Mouse (Mus musculus): ENCODE data around the gene F13a1. TPM values are rescaled to one million over a fixed set of nuclear protein-coding genes. Genes with fewer than 3 reads are reported as not detected.
A peak's percentile ranks its signal among the peaks of the same experiment; 100 is the strongest.

F13a1 gene
- polyA plus RNA-seq, 1 experiment = 30.4 TPM

- TF ChIP-seq FLI1 (IDR thresholded peaks at IDR 0.05; ENCODE audit: low read length) = no peak
- no peak for TF ChIP-seq GATA1 (IDR thresholded peaks at IDR 0.05; ENCODE audit: borderline replicate concordance, low read length)
- no peaks in the 10 kb centered on the region for H3K27me3 ChIP-seq (replicated peaks)
These were observed 5.0 kb downstream of the F13a1 start for GRCm38 (mm10) chr13:37045005-37045404.

GRCm38 (mm10) chr13:37034745-37035144 is 15.3 kb downstream of the F13a1 start:
- peaks cover 52% of the 10 kb centered on the region for H3K4me1 ChIP-seq
- H3K9me3 ChIP-seq = no peaks in the 10 kb centered on the region
- no peak overlapping the region for H3K4me3 ChIP-seq (replicated peaks)
- H3K36me3 ChIP-seq (replicated peaks; ENCODE audit: low read length) = peaks cover 60% of the 10 kb centered on the region
- TF ChIP-seq FLI1 (IDR thresholded peaks at IDR 0.05; ENCODE audit: low read length) = no peak
- no peak for TF ChIP-seq GATA1 (IDR thresholded peaks at IDR 0.05; ENCODE audit: borderline replicate concordance, low read length)
- no peaks in the 10 kb centered on the region for H3K27me3 ChIP-seq (replicated peaks)

More at GRCm38 (mm10) chr13:37045005-37045404, 5.0 kb downstream of the F13a1 start:
- peak overlapping the region; percentile 21 for H3K4me3 ChIP-seq (replicated peaks)
- H3K36me3 ChIP-seq (replicated peaks; ENCODE audit: low read length) = peaks cover 50% of the 10 kb centered on the region
- peaks cover 5% of the 10 kb centered on the region; the same call in 1 of the 2 replicates for H3K9me3 ChIP-seq
- H3K4me1 ChIP-seq = peaks cover 53% of the 10 kb centered on the region

GRCm38 (mm10) chr13:37025996-37026579 is 24.0 kb downstream of the F13a1 start:
- Histone ChIP-seq H3K36me3 (replicated peaks; ENCODE audit: low read length) (peaks cover 92% of the 10 kb centered on the region), H3K27me3 (replicated peaks) (no peaks in the 10 kb centered on the region), H3K9me3 (no peaks in the 10 kb centered on the region), H3K4me3 (replicated peaks) (no peak overlapping the region), H3K4me1 (peaks cover 72% of the 10 kb centered on the region)
- TF ChIP-seq GATA1 (IDR thresholded peaks at IDR 0.05; ENCODE audit: borderline replicate concordance, low read length) = no peak
- no peak for TF ChIP-seq FLI1 (IDR thresholded peaks at IDR 0.05; ENCODE audit: low read length)

- Histone ChIP-seq H3K36me3 (replicated peaks; ENCODE audit: low read length) (peaks cover 81% of the 10 kb centered on the region), H3K9me3 (no peaks in the 10 kb centered on the region), H3K4me1 (peaks cover 64% of the 10 kb centered on the region), H3K4me3 (replicated peaks) (no peak overlapping the region), H3K27me3 (replicated peaks) (no peaks in the 10 kb centered on the region)
- no peak for TF ChIP-seq FLI1 (IDR thresholded peaks at IDR 0.05; ENCODE audit: low read length)
- no peak for TF ChIP-seq GATA1 (IDR thresholded peaks at IDR 0.05; ENCODE audit: borderline replicate concordance, low read length)
These were observed 28.5 kb downstream of the F13a1 start for GRCm38 (mm10) chr13:37021575-37021974.

- Histone ChIP-seq H3K36me3 (replicated peaks; ENCODE audit: low read length) (peaks cover 100% of the 10 kb centered on the region), H3K9me3 (no peaks in the 10 kb centered on the region), H3K4me3 (replicated peaks) (no peak overlapping the region), H3K4me1 (peaks cover 94% of the 10 kb centered on the region), H3K27me3 (replicated peaks) (no peaks in the 10 kb centered on the region)
- no peak for TF ChIP-seq GATA1 (IDR thresholded peaks at IDR 0.05; ENCODE audit: borderline replicate concordance, low read length)
- no peak for TF ChIP-seq FLI1 (IDR thresholded peaks at IDR 0.05; ENCODE audit: low read length)
These were observed 39.3 kb downstream of the F13a1 start for GRCm38 (mm10) chr13:37010771-37011170.

GRCm38 (mm10) chr13:37006224-37006623 is 43.8 kb downstream of the F13a1 start:
- Histone ChIP-seq H3K4me3 (replicated peaks) (no peak overlapping the region), H3K9me3 (no peaks in the 10 kb centered on the region), H3K4me1 (peaks cover 89% of the 10 kb centered on the region), H3K27me3 (replicated peaks) (no peaks in the 10 kb centered on the region), H3K36me3 (replicated peaks; ENCODE audit: low read length) (peaks cover 97% of the 10 kb centered on the region)
- TF ChIP-seq FLI1 (IDR thresholded peaks at IDR 0.05; ENCODE audit: low read length) (no peak), GATA1 (IDR thresholded peaks at IDR 0.05; ENCODE audit: borderline replicate concordance, low read length) (no peak)

- H3K36me3 ChIP-seq (replicated peaks; ENCODE audit: low read length) = peaks cover 80% of the 10 kb centered on the region
- TF ChIP-seq FLI1 (IDR thresholded peaks at IDR 0.05; ENCODE audit: low read length) (no peak), GATA1 (IDR thresholded peaks at IDR 0.05; ENCODE audit: borderline replicate concordance, low read length) (no peak)
- H3K4me1 ChIP-seq = peaks cover 78% of the 10 kb centered on the region
- H3K27me3 ChIP-seq (replicated peaks) = no peaks in the 10 kb centered on the region
- H3K9me3 ChIP-seq = no peaks in the 10 kb centered on the region
- H3K4me3 ChIP-seq (replicated peaks) = no peak overlapping the region
These were observed 50.8 kb downstream of the F13a1 start for GRCm38 (mm10) chr13:36999210-36999705.

GRCm38 (mm10) chr13:36993593-36993992 is 56.5 kb downstream of the F13a1 start:
- Histone ChIP-seq H3K4me3 (replicated peaks) (no peak overlapping the region), H3K4me1 (peaks cover 57% of the 10 kb centered on the region), H3K9me3 (no peaks in the 10 kb centered on the region), H3K36me3 (replicated peaks; ENCODE audit: low read length) (peaks cover 82% of the 10 kb centered on the region), H3K27me3 (replicated peaks) (no peaks in the 10 kb centered on the region)
- TF ChIP-seq FLI1 (IDR thresholded peaks at IDR 0.05; ENCODE audit: low read length) (no peak), GATA1 (IDR thresholded peaks at IDR 0.05; ENCODE audit: borderline replicate concordance, low read length) (no peak)

- H3K4me3 ChIP-seq (replicated peaks) = no peak overlapping the region
- H3K36me3 ChIP-seq (replicated peaks; ENCODE audit: low read length) = peaks cover 93% of the 10 kb centered on the region
- TF ChIP-seq FLI1 (IDR thresholded peaks at IDR 0.05; ENCODE audit: low read length) = no peak
- no peak for TF ChIP-seq GATA1 (IDR thresholded peaks at IDR 0.05; ENCODE audit: borderline replicate concordance, low read length)
- no peaks in the 10 kb centered on the region for H3K9me3 ChIP-seq
- H3K4me1 ChIP-seq = peaks cover 23% of the 10 kb centered on the region
- no peaks in the 10 kb centered on the region for H3K27me3 ChIP-seq (replicated peaks)
These were observed 61.7 kb downstream of the F13a1 start for GRCm38 (mm10) chr13:36988392-36988791.

GRCm38 (mm10) chr13:36973016-36973415 is 77.0 kb downstream of the F13a1 start:
- Histone ChIP-seq H3K27me3 (replicated peaks) (no peaks in the 10 kb centered on the region), H3K9me3 (no peaks in the 10 kb centered on the region), H3K4me3 (replicated peaks) (no peak overlapping the region), H3K4me1 (0 out of 2 replicates have a peak, but pooled peaks cover 4% of the 10 kb centered on the region), H3K36me3 (replicated peaks; ENCODE audit: low read length) (peaks cover 86% of the 10 kb centered on the region)
- TF ChIP-seq FLI1 (IDR thresholded peaks at IDR 0.05; ENCODE audit: low read length) (no peak), GATA1 (IDR thresholded peaks at IDR 0.05; ENCODE audit: borderline replicate concordance, low read length) (no peak)

Data from megakaryocyte, embryonic 14.5 days (primary cell).